Mouse (Mus musculus) erythroblast, adult 5-6 weeks (primary cell): ENCODE results near the gene Rbfox3. TPM values are rescaled to one million over a fixed set of nuclear protein-coding genes. Genes with fewer than 3 reads are reported as not detected.

Experiments
- ATAC-seq: replicated peaks from 2 replicates; pipeline ENCODE4 v1.8.0; 2016; ENCODE audit warnings: moderate number of reproducible peaks, mild to moderate bottlenecking, moderate TSS enrichment, inconsistent platforms; ENCODE audit not compliant: poor library complexity, low FRiP score, severe bottlenecking
- total RNA-seq, 2 experiments: library from RNA; stranded (forward) in 1 of 2; stranded (reverse) in 1 of 2; fragments of 150-400 nt in 1 of 2; fragments of 200-764, 138-1000 nt in 1 of 2; gene quantifications; 2 replicates each; pipeline versions ENCODE4 v1.2.3 to v1.2.4; 2015 to 2017; ENCODE audit warnings: low replicate concordance in 2 of 2

Gene Rbfox3
- total RNA-seq, 2 experiments from 2014 or later: not detected

DNA sequence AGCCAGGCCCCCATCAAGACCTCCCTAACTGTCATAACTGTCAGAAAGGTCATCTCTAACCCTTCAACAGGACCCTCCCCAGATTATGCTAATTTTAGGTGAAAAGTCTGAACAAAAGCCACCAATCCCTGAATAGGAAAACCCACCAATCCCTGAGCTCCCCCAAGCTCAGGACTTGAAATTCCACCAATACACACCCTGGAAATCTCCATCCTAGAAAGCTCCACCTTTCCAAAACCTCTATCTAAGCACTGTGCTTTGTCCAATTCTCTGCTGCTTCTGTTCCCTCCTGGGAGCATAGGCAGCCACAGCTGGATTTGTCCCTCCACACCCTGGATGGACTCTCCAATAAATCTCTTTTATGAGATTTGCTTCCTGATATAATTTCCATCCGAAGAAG, 438.2 kb downstream of the Rbfox3 start:
- no peak for ATAC-seq

- ATAC-seq: no peak
Observed at GRCm38 (mm10) chr11:118471676-118472075, 439.7 kb downstream of the Rbfox3 start.

DNA sequence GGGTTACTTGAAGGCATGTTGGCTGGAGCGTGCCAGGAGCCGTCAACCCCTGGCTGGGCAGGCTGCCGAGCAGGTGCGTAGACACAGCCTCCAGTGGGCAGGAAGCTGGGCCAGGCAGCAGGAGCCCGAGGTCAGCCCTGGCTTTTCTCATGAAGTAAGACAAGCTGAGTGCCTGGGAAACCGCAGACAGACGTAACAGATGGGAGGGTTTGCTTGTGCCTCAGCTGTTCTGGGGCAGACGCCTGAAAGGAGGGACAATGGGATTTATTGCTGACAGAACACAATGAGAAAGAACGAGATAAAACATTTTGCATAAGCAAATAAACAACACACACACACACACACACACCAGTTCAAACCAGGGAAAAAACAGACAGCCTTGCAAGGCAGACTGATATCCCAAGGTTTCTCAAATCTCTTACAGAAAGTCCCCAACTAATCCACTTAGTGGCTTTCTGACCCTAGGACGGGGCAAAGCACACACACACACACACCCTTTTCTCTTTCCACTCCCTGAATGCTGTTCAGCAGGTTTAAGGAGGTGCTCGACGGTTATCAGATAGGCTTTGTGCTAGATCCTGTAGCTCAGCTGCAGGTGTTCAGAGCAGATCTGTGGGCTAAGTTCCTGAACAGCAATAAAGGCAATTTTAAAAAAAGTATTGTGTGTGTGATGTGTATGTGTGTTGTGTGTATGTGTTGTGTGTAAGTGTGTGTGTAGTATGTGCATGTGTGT, 441.0 kb downstream of the Rbfox3 start:
- peak; percentile 29; the same call in 1 of the 2 replicates for ATAC-seq

GRCm38 (mm10) chr11:118469509-118470160, 441.8 kb downstream of the Rbfox3 start:
- no peak for ATAC-seq

DNA sequence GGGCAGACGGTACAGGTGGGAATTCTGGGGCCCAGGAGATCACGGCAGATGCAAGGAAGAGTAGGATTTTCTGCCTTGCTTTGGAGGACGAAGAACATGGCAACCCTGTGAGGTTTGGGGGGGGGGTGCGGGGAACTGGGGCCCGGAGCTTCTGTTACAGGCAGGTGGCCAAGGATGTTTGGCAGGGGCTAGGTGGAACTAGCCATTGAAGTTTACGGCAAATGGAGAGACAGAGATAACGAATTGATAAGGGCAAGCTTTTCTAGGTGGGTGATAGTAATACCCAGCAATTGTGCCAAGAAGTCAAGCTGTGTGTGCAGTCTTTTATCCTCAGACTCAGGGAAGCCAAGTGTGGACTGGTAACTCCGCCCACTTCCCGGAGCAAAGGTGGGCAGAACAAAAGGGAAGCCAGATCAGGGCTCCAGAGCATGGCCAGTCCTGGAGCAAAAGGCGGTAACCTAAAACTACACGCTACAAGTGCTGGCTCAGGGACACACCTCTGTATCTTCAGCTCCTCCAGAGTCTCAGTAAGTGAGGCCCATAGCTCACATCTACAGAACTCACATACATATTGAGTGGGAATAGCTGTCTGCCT, 443.9 kb downstream of the Rbfox3 start:
- no peak for ATAC-seq

- ATAC-seq: no peak
Observed at GRCm38 (mm10) chr11:118460280-118460679, 451.1 kb downstream of the Rbfox3 start.

DNA sequence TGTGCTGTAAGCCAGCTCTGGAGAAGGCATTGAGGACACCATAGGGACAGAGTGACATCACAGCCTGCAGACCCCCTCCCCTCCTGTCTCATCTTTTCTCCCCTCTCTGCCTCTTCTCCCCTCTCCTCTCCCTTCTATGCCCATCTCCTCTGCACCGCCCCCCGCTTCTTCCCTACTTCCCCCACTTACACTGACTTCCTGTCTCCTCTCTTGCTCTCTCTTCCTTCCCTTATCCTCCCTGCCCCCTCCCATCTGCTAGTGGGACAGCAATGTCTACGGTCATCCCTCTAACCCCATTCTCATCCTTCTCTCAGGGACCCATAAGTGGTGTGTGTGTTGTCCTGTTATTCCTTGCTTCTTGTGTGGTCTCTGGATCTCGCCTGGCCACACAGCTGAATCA, 451.9 kb downstream of the Rbfox3 start:
- no peak for ATAC-seq

DNA sequence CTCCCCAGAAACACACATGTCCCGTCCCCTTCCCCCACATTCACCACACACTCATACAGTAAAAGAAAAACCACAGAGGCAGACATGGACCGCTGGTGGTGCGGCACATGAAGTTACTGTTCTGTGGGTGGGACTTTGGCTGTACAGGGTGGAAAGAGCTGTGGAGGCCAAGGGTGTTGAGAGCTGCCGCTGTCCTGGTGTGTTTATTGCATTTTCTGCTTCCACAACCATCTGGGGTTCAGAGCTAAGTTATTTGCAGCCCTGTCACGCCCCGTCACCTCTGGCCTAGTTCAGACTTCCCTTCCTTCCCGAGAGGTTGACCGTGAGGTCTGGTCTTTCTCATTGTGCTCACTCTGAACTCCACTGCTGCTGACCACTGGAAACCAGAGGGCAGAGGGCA, 452.3 kb downstream of the Rbfox3 start:
- ATAC-seq: no peak

GRCm38 (mm10) chr11:118456937-118457336, 454.5 kb downstream of the Rbfox3 start:
- ATAC-seq: no peak

GRCm38 (mm10) chr11:118455788-118456187, 455.6 kb downstream of the Rbfox3 start:
- no peak for ATAC-seq

GRCm38 (mm10) chr11:118453886-118454671, 457.3 kb downstream of the Rbfox3 start:
- no peak for ATAC-seq

DNA sequence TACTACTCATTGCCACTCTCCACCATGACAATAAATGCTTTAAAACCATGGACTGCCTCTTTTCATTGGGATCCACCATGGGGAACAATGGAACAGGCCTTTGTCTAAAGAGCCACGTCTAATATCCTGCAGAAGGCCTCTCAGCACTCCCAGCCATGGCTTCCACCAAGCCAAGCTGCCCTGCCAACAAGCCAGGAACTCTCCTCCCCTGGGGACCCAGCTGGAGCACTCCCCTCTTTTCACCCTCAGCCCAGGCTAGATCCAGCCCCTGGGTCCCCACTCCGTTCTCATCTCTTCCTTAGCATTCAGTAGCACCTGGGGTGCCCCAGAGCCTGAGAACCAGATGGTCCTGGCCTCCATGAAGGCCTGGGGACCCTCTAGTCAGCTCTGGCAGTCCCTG, 458.4 kb downstream of the Rbfox3 start:
- no peak for ATAC-seq

DNA sequence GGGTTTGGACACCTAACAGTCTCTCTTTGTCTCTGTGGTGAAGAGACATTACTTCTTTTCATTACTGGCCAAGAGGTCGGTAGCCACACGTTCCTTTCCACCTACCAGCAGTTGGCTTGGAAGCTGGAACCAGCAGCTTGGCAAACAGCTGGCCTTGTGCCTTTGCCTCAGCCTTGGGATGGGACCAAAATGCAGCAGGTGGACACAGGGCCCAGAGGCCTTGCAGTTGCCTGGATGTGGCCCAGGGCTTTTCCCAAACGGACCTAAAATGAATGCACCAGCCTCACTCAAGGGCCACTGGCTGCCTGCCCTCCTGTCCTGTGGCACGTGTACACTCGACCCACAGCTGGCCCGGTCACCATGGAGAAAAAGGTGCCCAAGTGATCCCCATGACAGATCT, 460.2 kb downstream of the Rbfox3 start:
- no peak for ATAC-seq

- no peak for ATAC-seq
Observed at GRCm38 (mm10) chr11:118448385-118448784, 463.0 kb downstream of the Rbfox3 start.

GRCm38 (mm10) chr11:118447346-118447745, 464.1 kb downstream of the Rbfox3 start:
- ATAC-seq: no peak

GRCm38 (mm10) chr11:118445843-118446242, 465.6 kb downstream of the Rbfox3 start:
- peak; percentile 76 for ATAC-seq

GRCm38 (mm10) chr11:118443201-118443970, 468.0 kb downstream of the Rbfox3 start:
- 0 out of 2 replicates have a peak, but pooled peaks have one; percentile 39 for ATAC-seq

- no peak for ATAC-seq
Observed at GRCm38 (mm10) chr11:118442691-118443090, 468.7 kb downstream of the Rbfox3 start.
